ENCODE assay signal across 21 mouse cellular contexts in the genomic region with DNA sequence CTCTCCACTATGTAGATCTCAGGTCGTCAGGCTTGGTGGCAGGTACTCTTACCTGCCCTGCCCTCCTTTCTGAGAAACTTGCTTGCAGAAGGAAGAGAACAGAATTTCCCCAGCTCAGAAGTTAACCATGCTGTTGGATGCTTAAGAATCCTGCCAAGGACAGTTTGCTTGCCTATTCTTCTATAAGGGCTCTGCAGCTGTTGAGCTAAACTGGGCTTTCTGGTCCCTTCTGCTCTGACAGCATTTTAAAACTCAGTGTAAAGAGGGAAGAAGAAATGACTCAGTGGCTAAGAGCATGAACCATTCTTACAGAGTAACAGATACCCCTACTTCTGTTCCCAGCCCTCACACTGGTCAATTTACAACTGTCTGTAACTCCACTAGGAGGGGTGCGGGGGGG. TPM values are rescaled to one million over a fixed set of nuclear protein-coding genes. Genes with fewer than 3 reads are reported as not detected.
"Had no signal": no experiment of that assay in that cellular context is flagged by ENCODE, and none has a peak within 500 bp of the region (broad histone marks: within the 10 kb centered on the region; RNA-seq: fewer than 3 reads in every experiment).

No protein-coding gene starts in this region.

- H3K27ac ChIP-seq: kidney, embryonic 15.5 days; limb, embryonic 15.5 days; liver, embryonic 12.5 days; midbrain, embryonic 10.5 days; midbrain, embryonic 15.5 days; neural tube, embryonic 13.5 days had no signal

- DNase-seq: kidney, adult 2 months; kidney, postnatal 14 days; lung, embryonic 14.5 days; lung, postnatal 10 days; lung, postnatal 4 days; retina, postnatal 1 day; thymus, postnatal 14 days had no signal

- H3K36me3 ChIP-seq: kidney, embryonic 15.5 days; limb, embryonic 15.5 days; liver, embryonic 12.5 days; midbrain, embryonic 10.5 days; midbrain, embryonic 15.5 days; neural tube, embryonic 13.5 days had no signal

- H3K4me1 ChIP-seq: kidney, embryonic 15.5 days; limb, embryonic 15.5 days; midbrain, embryonic 10.5 days; midbrain, embryonic 15.5 days; neural tube, embryonic 13.5 days had no signal

- H3K27me3 ChIP-seq: kidney, embryonic 15.5 days; limb, embryonic 15.5 days; liver, embryonic 12.5 days; midbrain, embryonic 15.5 days; neural tube, embryonic 13.5 days had no signal

- H3K4me3 ChIP-seq: kidney, embryonic 15.5 days; limb, embryonic 15.5 days; liver, embryonic 12.5 days; midbrain, embryonic 10.5 days; midbrain, embryonic 15.5 days; neural tube, embryonic 13.5 days had no signal

RNA-seq across cellular contexts. Expression of a gene that starts 49.4 kb away (rescaled TPM):
- total RNA-seq: layer of hippocampus, adult 8-10 months; layer of hippocampus, postnatal 14 days; left cerebral cortex, adult 8-10 months; megakaryocyte, adult 5-6 weeks had no signal
- polyA plus RNA-seq: intestine, embryonic 16.5 days; kidney, adult 2 months; kidney, embryonic 15.5 days; limb, embryonic 11.5 days; limb, embryonic 15.5 days; liver, embryonic 12.5 days; lung, embryonic 14.5 days; midbrain, embryonic 10.5 days; midbrain, embryonic 15.5 days; neural tube, embryonic 13.5 days; small intestine, adult 2 months; stomach, embryonic 16.5 days had no signal
